Mouse (Mus musculus) monocyte, adult 59 days (primary cell): Measurements from ENCODE around the gene Lrrc57. TPM values are rescaled to one million over a fixed set of nuclear protein-coding genes. Genes with fewer than 3 reads are reported as not detected.

Experiments used
- total RNA-seq, 2 experiments: library from RNA; stranded (reverse); gene quantifications; one replicate each; pipeline ENCODE4 v1.2.4; 2023

The Lrrc57 gene
- total RNA-seq: 10 to 100 TPM; 15.9 to 18.6 TPM

GRCm38 (mm10) chr2:120608830-120609723, at the start of gene Lrrc57, which contains the start of gene Haus2:
Gene Lrrc57 (minus strand): TSS chr2:120609520.
Gene Haus2 (plus strand): TSS chr2:120609383.

GRCm38 (mm10) chr2:120628886-120629735, 19.8 kb upstream of the Lrrc57 start, which contains the start of gene Stard9:
Gene Stard9 (plus strand): TSS chr2:120629121.

DNA sequence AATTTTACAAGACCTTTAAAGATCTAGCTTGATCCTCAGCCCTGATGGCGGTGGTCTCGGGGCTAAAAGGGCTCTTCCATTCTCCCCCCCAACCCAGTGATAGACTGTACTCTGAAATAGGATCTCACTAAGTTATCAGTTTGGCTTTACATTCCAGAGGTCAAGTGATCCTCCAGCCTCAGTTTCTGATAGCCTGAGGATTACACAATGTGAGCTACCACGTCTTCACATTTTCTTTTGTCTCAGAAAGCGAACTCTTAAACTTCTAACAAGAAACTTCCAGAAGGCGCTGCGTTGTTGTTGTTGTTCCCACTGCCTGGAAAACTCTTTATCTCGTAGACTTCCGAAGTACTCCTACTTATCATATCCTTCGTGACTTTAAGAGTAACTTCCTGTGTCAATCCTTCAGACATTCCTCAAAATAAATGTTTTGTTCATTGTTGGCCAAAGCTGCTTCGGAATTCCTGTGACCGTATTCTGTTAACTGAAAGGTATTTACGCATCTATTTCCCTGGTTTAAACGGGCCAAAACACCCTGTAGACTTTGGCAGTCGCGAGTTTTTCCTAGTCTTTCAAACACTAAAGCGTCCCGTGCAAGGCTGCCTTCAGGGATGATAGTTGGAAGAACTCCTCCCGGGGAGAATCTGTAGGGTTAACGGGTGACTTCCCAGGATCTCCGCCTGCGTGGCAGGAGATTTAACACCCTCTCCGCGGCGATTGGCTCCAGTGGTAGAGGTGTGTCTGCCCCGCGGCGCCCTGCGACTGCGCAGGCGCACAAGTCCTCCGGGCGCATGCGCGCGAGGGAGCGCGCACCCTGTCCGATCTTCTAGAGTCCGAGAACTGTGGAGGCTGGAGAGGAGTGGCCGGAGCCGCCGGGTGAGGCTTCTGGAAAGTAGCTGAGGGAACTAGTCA, 42.2 kb downstream of the Lrrc57 start, which contains the start of gene Snap23:
Snap23 (plus strand) TSS at position 786 of the 912 bp plus-strand sequence.

DNA sequence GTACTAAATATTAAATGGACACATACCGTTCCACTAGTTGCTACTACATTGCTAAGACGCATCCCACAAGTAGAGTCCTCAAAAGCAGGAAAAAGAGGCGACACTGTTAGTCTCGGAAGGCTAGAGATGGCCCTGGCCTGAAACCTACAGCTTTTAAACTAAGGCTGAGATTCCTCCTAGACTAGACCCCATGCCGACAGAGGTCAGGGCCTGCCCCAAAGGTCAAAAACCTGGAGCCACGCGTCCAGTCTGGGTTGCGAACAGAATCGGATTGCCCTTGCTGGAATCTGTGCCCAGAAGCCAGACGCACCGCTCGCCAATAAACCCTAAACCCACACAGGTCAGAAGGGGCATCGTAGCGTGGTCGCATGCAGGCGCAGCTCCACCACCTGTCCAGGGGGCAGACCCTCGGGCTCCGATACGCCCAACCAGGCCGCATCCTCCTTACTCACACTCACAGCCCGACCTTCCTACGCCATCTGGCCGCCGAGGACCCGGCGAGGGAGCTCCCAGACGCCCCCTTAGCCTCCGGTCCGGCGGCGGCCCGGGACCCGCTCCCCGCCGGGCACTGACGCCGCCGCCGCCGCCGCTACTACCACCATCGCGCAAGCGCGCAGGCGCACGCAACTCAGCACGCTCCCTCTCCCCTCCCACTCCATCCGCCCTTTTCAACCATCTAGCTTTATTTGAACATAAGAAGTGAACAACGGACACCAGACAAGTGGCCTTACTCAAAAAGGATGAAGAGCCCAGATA, 45.9 kb downstream of the Lrrc57 start, which contains the start of gene Zfp106:
Zfp106 (minus strand) TSS at position 609 of the 756 bp plus-strand sequence.

Other genes with a start within 250 kb of the Lrrc57 start
- gene Ganc, start 205.6 kb downstream of the Lrrc57 start, total RNA-seq: 10 to 100 TPM; 36.8 to 39.3 TPM
- gene Tmem87a, start 205.4 kb downstream of the Lrrc57 start, total RNA-seq: 10 to 100 TPM; 37.7 to 42.7 TPM
- gene Capn3, start 153.5 kb downstream of the Lrrc57 start, total RNA-seq: under 1 TPM; 0.63 to 0.82 TPM
- gene Zfp106, start 45.7 kb downstream of the Lrrc57 start, total RNA-seq: 100 to 1,000 TPM; 102 to 108 TPM
- 100 to 1,000 TPM; 111 to 112 TPM for gene Snap23, start 41.8 kb downstream of the Lrrc57 start, total RNA-seq
- gene Haus2, start 137 bp downstream of the Lrrc57 start, total RNA-seq: 10 to 100 TPM; 10.4 to 14.4 TPM
- gene Stard9, start 19.6 kb upstream of the Lrrc57 start, total RNA-seq: 10 to 100 TPM; 52.6 to 57.7 TPM
- gene Cdan1, start 240.6 kb upstream of the Lrrc57 start, total RNA-seq: 10 to 100 TPM; 15.4 to 18.1 TPM
- 1 to 10 TPM; 7.3 to 7.8 TPM for gene Ttbk2, start 241.1 kb upstream of the Lrrc57 start, total RNA-seq